21 mouse cellular contexts compared by ENCODE assay signal in genomic region chr19:36580874-36581273, GRCm38 (mm10). TPM values are rescaled to one million over a fixed set of nuclear protein-coding genes. Genes with fewer than 3 reads are reported as not detected.
A peak's percentile ranks its signal among the peaks of the same experiment; 100 is the strongest.
DNase-seq lines count a peak whose midpoint lies in the region; ATAC-seq and TF ChIP-seq lines count a peak whose summit lies in the region.
"Had no signal": no experiment of that assay in that cellular context is flagged by ENCODE, and none has a peak within 500 bp of the region (broad histone marks: within the 10 kb centered on the region; RNA-seq: fewer than 3 reads in every experiment).

No protein-coding gene starts in this region.

- no peaks in the 10 kb centered on the region for H3K36me3 ChIP-seq in heart, embryonic 14.5 days (ENCODE audit: control insufficient read depth, insufficient read depth, low read length)
- no peaks in the 10 kb centered on the region for H3K36me3 ChIP-seq in heart, embryonic 12.5 days
- no peaks in the 10 kb centered on the region for H3K36me3 ChIP-seq in liver, postnatal 0 days (replicated peaks; ENCODE audit: insufficient read depth, low read length)
- no peaks in the 10 kb centered on the region for H3K36me3 ChIP-seq in embryonic facial prominence, embryonic 10.5 days (replicated peaks)
- H3K36me3 ChIP-seq: forebrain, embryonic 12.5 days; limb, embryonic 13.5 days; liver, embryonic 13.5 days; lung, embryonic 15.5 days; stomach, embryonic 15.5 days had no signal

- H3K27ac ChIP-seq in heart, embryonic 14.5 days (replicated peaks in 1 of 2; ENCODE audit: control insufficient read depth in 1 of 2, insufficient read depth in 1 of 2, low read depth in 2 of 2, low read length in 2 of 2) = 0 out of 4 replicates have a peak overlapping the region, but pooled peaks of 1 of the 2 experiments have one; percentile 8
- no peak overlapping the region for H3K27ac ChIP-seq in heart, embryonic 12.5 days (ENCODE audit: poor library complexity, severe bottlenecking)
- no peak overlapping the region for H3K27ac ChIP-seq in liver, postnatal 0 days (ENCODE audit: low read depth)
- H3K27ac ChIP-seq in embryonic facial prominence, embryonic 10.5 days (replicated peaks) = no peak overlapping the region
- H3K27ac ChIP-seq: forebrain, embryonic 12.5 days; hindbrain, embryonic 12.5 days; kidney, postnatal 0 days; limb, embryonic 13.5 days; liver, embryonic 13.5 days; lung, embryonic 15.5 days; midbrain, embryonic 15.5 days; stomach, embryonic 15.5 days had no signal

- no peak for TF ChIP-seq CTCF in brain, embryonic 14.5 days (IDR thresholded peaks at IDR 0.05; ENCODE audit: borderline replicate concordance, extremely low read depth, insufficient read depth, insufficient read length)
- no peak for TF ChIP-seq CTCF in liver, postnatal 0 days (IDR thresholded peaks at IDR 0.05; ENCODE audit: low read depth)

- no peak for DNase-seq in frontal cortex, postnatal 14 days (ENCODE audit: low spot score in 2 of 2)
- peak; percentile 11 for DNase-seq in brain, embryonic 14.5 days (ENCODE audit: low read depth)
- peak; percentile 34 for DNase-seq in cerebellum, adult 9-11 months
- no peak for DNase-seq in liver, postnatal 0 days
- no peak for DNase-seq in embryonic facial prominence, embryonic 10.5 days (ENCODE audit: low spot score)
- DNase-seq: adrenal gland, adult 2 months; kidney, adult 18-20 months; liver, embryonic 13.5 days; right cerebral cortex, postnatal 14 days; thymus, adult 18-20 months had no signal

- TF ChIP-seq EP300 in liver, postnatal 0 days (IDR thresholded peaks at IDR 0.05; ENCODE audit: low read depth) = no peak

- no peak overlapping the region for H3K9ac ChIP-seq in heart, embryonic 14.5 days (ENCODE audit: low read length)
- H3K9ac ChIP-seq in heart, embryonic 12.5 days = no peak overlapping the region
- no peak overlapping the region for H3K9ac ChIP-seq in liver, postnatal 0 days (replicated peaks)
- H3K9ac ChIP-seq: forebrain, embryonic 12.5 days; hindbrain, embryonic 12.5 days; limb, embryonic 13.5 days; liver, embryonic 13.5 days; lung, embryonic 15.5 days; midbrain, embryonic 15.5 days; stomach, embryonic 15.5 days had no signal

- H3K27me3 ChIP-seq in heart, embryonic 14.5 days (ENCODE audit: control insufficient read depth, insufficient read depth, low read length) = no peaks in the 10 kb centered on the region
- H3K27me3 ChIP-seq in heart, embryonic 12.5 days (replicated peaks) = no peaks in the 10 kb centered on the region
- no peaks in the 10 kb centered on the region for H3K27me3 ChIP-seq in liver, postnatal 0 days (ENCODE audit: insufficient read depth, low read length)
- H3K27me3 ChIP-seq in embryonic facial prominence, embryonic 10.5 days (replicated peaks; ENCODE audit: low read depth, poor library complexity, severe bottlenecking) = no peaks in the 10 kb centered on the region
- H3K27me3 ChIP-seq: forebrain, embryonic 12.5 days; hindbrain, embryonic 12.5 days; limb, embryonic 13.5 days; liver, embryonic 13.5 days; lung, embryonic 15.5 days; midbrain, embryonic 15.5 days; stomach, embryonic 15.5 days had no signal

- peaks cover 0 to 11% of the 10 kb centered on the region in 2 experiments; a peak in 2 of 4 replicates for H3K4me1 ChIP-seq in heart, embryonic 14.5 days (ENCODE audit: control insufficient read depth in 2 of 2, insufficient read depth in 2 of 2, low read length in 2 of 2)
- H3K4me1 ChIP-seq in heart, embryonic 12.5 days (replicated peaks) = no peaks in the 10 kb centered on the region
- no peaks in the 10 kb centered on the region for H3K4me1 ChIP-seq in liver, postnatal 0 days (ENCODE audit: insufficient read depth)
- H3K4me1 ChIP-seq in embryonic facial prominence, embryonic 10.5 days = no peaks in the 10 kb centered on the region
- H3K4me1 ChIP-seq: forebrain, embryonic 12.5 days; hindbrain, embryonic 12.5 days; limb, embryonic 13.5 days; liver, embryonic 13.5 days; lung, embryonic 15.5 days; midbrain, embryonic 15.5 days; stomach, embryonic 15.5 days had no signal

- no peaks in the 10 kb centered on the region for H3K9me3 ChIP-seq in heart, embryonic 14.5 days (ENCODE audit: control insufficient read depth, low read length)
- H3K9me3 ChIP-seq in heart, embryonic 12.5 days (replicated peaks) = no peaks in the 10 kb centered on the region
- H3K9me3 ChIP-seq in liver, postnatal 0 days (ENCODE audit: low read length) = no peaks in the 10 kb centered on the region
- H3K9me3 ChIP-seq in embryonic facial prominence, embryonic 10.5 days = no peaks in the 10 kb centered on the region
- H3K9me3 ChIP-seq: forebrain, embryonic 12.5 days; hindbrain, embryonic 12.5 days; limb, embryonic 13.5 days; liver, embryonic 13.5 days; lung, embryonic 15.5 days; midbrain, embryonic 15.5 days; stomach, embryonic 15.5 days had no signal

- WGBS in heart, embryonic 14.5 days = 18% methylated on average over 3 of the region's 3 CpGs
- WGBS in heart, embryonic 12.5 days = 39% methylated on average over 3 of the region's 3 CpGs
- 73% methylated on average over 3 of the region's 3 CpGs for WGBS in liver, postnatal 0 days (ENCODE audit: insufficient replicate concordance)
- WGBS in embryonic facial prominence, embryonic 10.5 days = 84% methylated on average over 3 of the region's 3 CpGs

- no peak for TF ChIP-seq POLR2A in brain, embryonic 14.5 days (IDR thresholded peaks at IDR 0.05; ENCODE audit: borderline replicate concordance, extremely low read depth, insufficient read depth, insufficient read length, poor library complexity, severe bottlenecking)

- H3K4me2 ChIP-seq in heart, embryonic 14.5 days (ENCODE audit: low read length) = peak overlapping the region; percentile 8; the same call in 1 of the 2 replicates
- H3K4me2 ChIP-seq in heart, embryonic 12.5 days = no peak overlapping the region
- H3K4me2 ChIP-seq in liver, postnatal 0 days (ENCODE audit: low read depth, low read length) = no peak overlapping the region
- H3K4me2 ChIP-seq: forebrain, embryonic 12.5 days; hindbrain, embryonic 12.5 days; limb, embryonic 13.5 days; liver, embryonic 13.5 days; lung, embryonic 15.5 days; midbrain, embryonic 15.5 days; stomach, embryonic 15.5 days had no signal

- ATAC-seq in frontal cortex, adult (ENCODE audit: low TSS enrichment) = 0 out of 2 replicates have a peak, but pooled peaks have one; percentile 20
- ATAC-seq in heart, embryonic 14.5 days (ENCODE audit: insufficient number of reproducible peaks, insufficient read depth, low FRiP score, low read depth) = no peak
- no peak for ATAC-seq in heart, embryonic 12.5 days (ENCODE audit: insufficient number of reproducible peaks, low FRiP score)
- ATAC-seq in liver, postnatal 0 days = no peak
- ATAC-seq: midbrain, embryonic 15.5 days had no signal

- no peak overlapping the region for H3K4me3 ChIP-seq in heart, embryonic 14.5 days (ENCODE audit: control insufficient read depth in 1 of 2, insufficient read depth in 1 of 2, low read depth in 1 of 2, low read length in 2 of 2)
- no peak overlapping the region for H3K4me3 ChIP-seq in heart, embryonic 12.5 days
- no peak overlapping the region for H3K4me3 ChIP-seq in liver, postnatal 0 days (ENCODE audit: low read depth, low read length)
- H3K4me3 ChIP-seq in embryonic facial prominence, embryonic 10.5 days = no peak overlapping the region
- H3K4me3 ChIP-seq: forebrain, embryonic 12.5 days; hindbrain, embryonic 12.5 days; limb, embryonic 13.5 days; liver, embryonic 13.5 days; lung, embryonic 15.5 days; midbrain, embryonic 15.5 days; myocyte; stomach, embryonic 15.5 days had no signal

RNA-seq across cellular contexts. Expression of gene Hectd2, which starts 26.4 kb away (rescaled TPM):
- 6.8 and 8.9 TPM in 2 replicates for polyA plus RNA-seq in heart, embryonic 14.5 days (2014; fragmentation: Nextera tagmentation; extraction: Ambion mirVana)
- polyA plus RNA-seq in heart, embryonic 12.5 days (2016; fragmentation: Nextera tagmentation; extraction: Ambion mirVana) = 9.6 and 10.7 TPM in 2 replicates
- polyA plus RNA-seq in brain, embryonic 14.5 days (2012; rRNA removed) = 15.9 and 17.5 TPM in 2 replicates
- 0.69 and 1.00 TPM in 2 replicates for polyA plus RNA-seq in liver, postnatal 0 days (2015; fragmentation: Nextera tagmentation; extraction: Ambion mirVana)
- 2.2 and 2.3 TPM in 2 replicates for polyA plus RNA-seq in embryonic facial prominence, embryonic 10.5 days (2016; fragmentation: Nextera tagmentation; extraction: Ambion mirVana)

Comparison
In these comparisons a context has a peak if more than half of its experiments do, and no peak if none do; other contexts are left out.
1. DNase-seq: peak in brain, embryonic 14.5 days (single experiment) and cerebellum, adult 9-11 months (single experiment); none in frontal cortex, postnatal 14 days (0 of 2), liver, postnatal 0 days (single experiment) and embryonic facial prominence, embryonic 10.5 days (single experiment).